Mouse (Mus musculus): ENCODE measurements around the gene Crim1. TPM values are rescaled to one million over a fixed set of nuclear protein-coding genes. Genes with fewer than 3 reads are reported as not detected.
A peak's percentile ranks its signal among the peaks of the same experiment; 100 is the strongest.

The Crim1 gene
- polyA plus RNA-seq, 1 experiment from 2014 or later, result 4.7 TPM

DNA sequence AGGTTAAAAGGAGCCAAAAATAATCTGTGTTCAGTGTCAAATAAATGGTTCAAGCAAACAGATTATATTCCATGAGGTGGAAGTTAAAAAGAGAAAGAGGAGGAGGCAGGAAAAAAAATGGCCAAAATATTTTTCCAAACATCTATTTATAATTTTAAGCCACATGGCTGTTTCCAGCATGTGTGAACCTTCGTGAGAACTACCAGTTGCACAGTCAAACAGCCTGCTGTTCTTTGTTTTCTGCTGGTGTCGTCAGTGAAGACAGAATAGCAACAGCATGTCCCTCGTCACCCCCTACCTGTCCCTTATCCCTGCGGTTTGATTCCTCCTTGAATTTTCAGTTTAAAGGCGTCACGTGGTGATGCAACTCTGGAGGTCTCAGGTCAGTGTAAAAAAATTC is 70.0 kb downstream of the Crim1 start:
- Histone ChIP-seq H3K4me3 (ENCODE audit: low read length) (no peak overlapping the region), H3K4me1 (replicated peaks; ENCODE audit: control insufficient read depth, insufficient read depth, low read length) (peaks cover 22% of the 10 kb centered on the region), H3K9ac (ENCODE audit: low read length) (no peak overlapping the region), H3K27ac (ENCODE audit: low read length) (no peak overlapping the region), H3K9me3 (ENCODE audit: control insufficient read depth, low read length) (no peaks in the 10 kb centered on the region), H3K36me3 (ENCODE audit: control insufficient read depth, insufficient read depth, low read length) (no peaks in the 10 kb centered on the region), H3K4me2 (ENCODE audit: low read depth, low read length) (no peak overlapping the region), H3K27me3 (ENCODE audit: control insufficient read depth, insufficient read depth, low read depth, low read length) (no peaks in the 10 kb centered on the region)
- WGBS, result 73% methylated on average over 6 of the region's 6 CpGs
- no peak for ATAC-seq (ENCODE audit: low read depth)

GRCm38 (mm10) chr17:78271731-78272130 is 71.7 kb downstream of the Crim1 start:
- WGBS, result 35% methylated on average over 8 of the region's 8 CpGs
- Histone ChIP-seq H3K4me1 (replicated peaks; ENCODE audit: control insufficient read depth, insufficient read depth, low read length) (peaks cover 25% of the 10 kb centered on the region), H3K4me3 (ENCODE audit: low read length) (no peak overlapping the region), H3K27ac (ENCODE audit: low read length) (peak overlapping the region; percentile 1), H3K9me3 (ENCODE audit: control insufficient read depth, low read length) (no peaks in the 10 kb centered on the region), H3K9ac (ENCODE audit: low read length) (no peak overlapping the region), H3K27me3 (ENCODE audit: control insufficient read depth, insufficient read depth, low read depth, low read length) (no peaks in the 10 kb centered on the region), H3K36me3 (ENCODE audit: control insufficient read depth, insufficient read depth, low read length) (no peaks in the 10 kb centered on the region), H3K4me2 (ENCODE audit: low read depth, low read length) (no peak overlapping the region)
- peak; percentile 16; the same call in 1 of the 2 replicates for ATAC-seq (ENCODE audit: low read depth)

DNA sequence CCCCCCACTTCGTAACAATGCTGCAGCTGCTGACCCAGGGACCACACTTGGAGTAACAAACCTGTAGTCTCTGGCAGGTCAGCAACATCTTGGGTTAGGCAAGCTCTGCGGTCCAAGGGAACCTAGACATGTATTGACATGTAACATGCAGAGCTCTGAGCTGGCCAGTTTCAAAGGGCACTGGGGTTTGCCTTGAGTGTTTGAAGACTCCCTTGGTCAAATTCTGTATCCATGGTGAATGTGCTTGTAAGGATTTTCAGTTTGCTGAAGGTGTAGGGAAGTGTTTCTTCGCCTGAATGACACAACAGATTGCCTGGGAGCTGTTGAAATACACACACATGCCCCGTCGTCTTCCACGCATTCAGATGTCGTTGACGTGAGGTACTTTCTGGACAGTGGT is 72.1 kb downstream of the Crim1 start:
- Histone ChIP-seq H3K4me3 (ENCODE audit: low read length) (no peak overlapping the region), H3K9me3 (ENCODE audit: control insufficient read depth, low read length) (no peaks in the 10 kb centered on the region), H3K4me2 (ENCODE audit: low read depth, low read length) (no peak overlapping the region), H3K27me3 (ENCODE audit: control insufficient read depth, insufficient read depth, low read depth, low read length) (no peaks in the 10 kb centered on the region), H3K36me3 (ENCODE audit: control insufficient read depth, insufficient read depth, low read length) (no peaks in the 10 kb centered on the region), H3K4me1 (replicated peaks; ENCODE audit: control insufficient read depth, insufficient read depth, low read length) (peaks cover 25% of the 10 kb centered on the region), H3K9ac (ENCODE audit: low read length) (no peak overlapping the region), H3K27ac (ENCODE audit: low read length) (peak overlapping the region; percentile 1)
- WGBS, result 31% methylated on average over 8 of the region's 8 CpGs
- ATAC-seq (ENCODE audit: low read depth), result peak; percentile 6; the same call in 1 of the 2 replicates

DNA sequence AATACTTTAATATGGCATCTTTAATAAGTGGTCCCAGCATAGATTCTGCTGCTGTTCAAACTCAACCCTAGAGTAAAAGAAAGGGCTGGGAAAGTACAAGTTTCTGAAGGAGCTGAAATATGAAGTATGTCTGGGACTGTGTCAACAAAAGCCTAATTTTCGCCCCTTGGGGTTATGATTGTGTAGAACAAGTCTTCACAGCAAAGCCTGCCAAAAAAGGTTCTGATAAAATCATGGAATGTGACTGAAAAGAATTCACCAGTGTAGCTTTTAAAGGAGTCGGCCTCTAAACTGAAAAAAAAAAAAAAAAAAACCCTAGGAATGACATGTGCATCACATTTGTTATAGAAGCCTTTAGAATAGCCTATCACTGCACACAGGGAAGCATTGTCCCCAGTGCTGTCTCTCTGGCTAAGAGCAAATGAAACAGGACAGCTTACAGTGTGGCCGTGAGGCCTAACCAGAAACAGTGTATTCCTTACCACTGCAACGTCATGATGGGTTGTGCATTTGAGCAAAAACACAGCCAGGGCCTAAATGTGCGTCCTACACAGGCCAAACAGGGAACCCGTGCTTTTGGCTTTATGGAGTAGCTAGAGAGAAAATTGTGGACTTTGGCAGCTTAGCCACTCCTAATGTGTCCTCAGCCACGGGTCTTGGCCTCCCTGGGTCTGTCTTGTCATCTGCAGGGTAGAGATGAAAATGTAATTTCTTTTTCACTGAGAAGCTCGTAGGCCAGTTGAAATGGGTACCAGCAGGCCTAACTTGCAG is 72.8 kb downstream of the Crim1 start:
- Histone ChIP-seq H3K4me1 (replicated peaks; ENCODE audit: control insufficient read depth, insufficient read depth, low read length) (peaks cover 25% of the 10 kb centered on the region), H3K4me2 (ENCODE audit: low read depth, low read length) (no peak overlapping the region), H3K27me3 (ENCODE audit: control insufficient read depth, insufficient read depth, low read depth, low read length) (no peaks in the 10 kb centered on the region), H3K9me3 (ENCODE audit: control insufficient read depth, low read length) (no peaks in the 10 kb centered on the region), H3K9ac (ENCODE audit: low read length) (peak overlapping the region; percentile 28; the same call in 1 of the 2 replicates), H3K36me3 (ENCODE audit: control insufficient read depth, insufficient read depth, low read length) (no peaks in the 10 kb centered on the region), H3K27ac (ENCODE audit: low read length) (peak overlapping the region; percentile 68), H3K4me3 (ENCODE audit: low read length) (no peak overlapping the region)
- 47% methylated on average over 8 of the region's 8 CpGs for WGBS
- peak; percentile 35 for ATAC-seq (ENCODE audit: low read depth)

DNA sequence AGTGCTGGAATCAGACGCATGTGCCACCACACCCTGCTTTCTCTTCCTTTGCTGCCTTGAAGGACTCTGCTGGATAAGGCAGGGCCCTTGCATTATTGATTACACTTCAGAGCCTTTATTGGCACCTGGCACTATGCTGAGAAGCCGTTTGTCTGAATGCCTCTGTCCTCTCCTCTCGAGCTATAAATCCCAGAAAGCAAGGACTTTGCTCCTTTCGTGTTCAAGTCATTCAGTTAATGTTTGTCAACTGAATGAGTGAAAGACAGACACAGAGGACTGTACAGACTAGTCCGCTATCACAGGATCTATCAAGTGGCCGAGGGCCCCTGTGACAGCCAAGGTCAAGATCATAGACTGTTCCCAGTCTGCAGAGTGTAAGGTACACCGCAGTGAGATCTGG is 73.8 kb downstream of the Crim1 start:
- ATAC-seq (ENCODE audit: low read depth), result no peak
- no peak overlapping the region for H3K27ac ChIP-seq (ENCODE audit: low read length)
- peaks cover 21% of the 10 kb centered on the region for H3K4me1 ChIP-seq (replicated peaks; ENCODE audit: control insufficient read depth, insufficient read depth, low read length)

DNA sequence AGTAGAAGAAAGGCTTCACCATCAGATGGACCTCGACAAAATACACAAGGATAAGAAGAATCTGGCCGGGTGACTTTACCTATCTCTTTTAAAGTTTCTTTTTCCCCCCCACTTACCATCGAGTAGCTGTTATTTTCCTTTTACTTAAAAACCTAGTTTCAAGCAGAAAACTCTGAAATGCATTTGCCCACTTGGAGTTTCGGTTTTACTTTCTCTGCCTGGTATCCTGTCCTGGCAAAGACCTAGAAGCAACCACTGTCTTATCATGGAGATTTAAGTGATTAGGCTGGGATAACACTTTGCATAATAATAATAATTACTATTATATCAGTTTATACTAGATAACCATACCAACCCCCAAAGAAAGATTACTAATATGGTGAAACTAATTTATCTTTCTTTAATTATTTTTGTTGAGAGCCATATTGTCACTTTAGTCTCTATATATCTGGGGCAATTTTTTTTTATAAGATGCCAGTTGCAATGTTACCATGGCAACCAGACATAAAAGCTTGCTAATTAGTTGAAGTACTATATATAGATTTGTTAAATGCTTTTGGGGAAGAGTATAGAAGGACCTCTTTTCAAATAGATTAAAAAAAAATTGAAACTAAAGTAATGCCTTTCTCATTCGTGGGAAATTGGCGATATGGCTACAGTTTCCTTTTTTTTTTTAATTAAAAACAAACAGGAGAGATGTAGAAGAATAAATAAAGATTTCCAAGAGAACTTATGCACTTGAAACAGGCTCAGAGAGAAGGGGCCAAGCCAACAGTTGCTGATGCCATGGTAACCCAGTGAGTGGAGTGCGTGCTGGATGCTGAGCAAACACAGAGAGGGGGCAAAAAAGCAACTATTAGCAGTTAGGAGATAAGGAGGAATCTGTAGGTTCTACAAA is 74.8 kb downstream of the Crim1 start:
- Histone ChIP-seq H3K4me2 (ENCODE audit: low read depth, low read length) (no peak overlapping the region), H3K4me1 (replicated peaks; ENCODE audit: control insufficient read depth, insufficient read depth, low read length) (peaks cover 21% of the 10 kb centered on the region)
- ATAC-seq (ENCODE audit: low read depth), result no peak

More for the DNA sequence above, 73.8 kb downstream of the Crim1 start:
- Histone ChIP-seq H3K36me3 (ENCODE audit: control insufficient read depth, insufficient read depth, low read length) (no peaks in the 10 kb centered on the region), H3K27me3 (ENCODE audit: control insufficient read depth, insufficient read depth, low read depth, low read length) (no peaks in the 10 kb centered on the region), H3K9ac (ENCODE audit: low read length) (no peak overlapping the region), H3K4me3 (ENCODE audit: low read length) (no peak overlapping the region), H3K4me2 (ENCODE audit: low read depth, low read length) (no peak overlapping the region), H3K9me3 (ENCODE audit: control insufficient read depth, low read length) (no peaks in the 10 kb centered on the region)
- WGBS, result 70% methylated on average over 7 of the region's 7 CpGs

GRCm38 (mm10) chr17:78275507-78275813 is 75.4 kb downstream of the Crim1 start:
- H3K9ac ChIP-seq (ENCODE audit: low read length), result no peak overlapping the region
- H3K36me3 ChIP-seq (ENCODE audit: control insufficient read depth, insufficient read depth, low read length), result no peaks in the 10 kb centered on the region
- H3K4me2 ChIP-seq (ENCODE audit: low read depth, low read length), result no peak overlapping the region
- ATAC-seq (ENCODE audit: low read depth), result no peak
- H3K4me1 ChIP-seq (replicated peaks; ENCODE audit: control insufficient read depth, insufficient read depth, low read length), result peaks cover 21% of the 10 kb centered on the region
- H3K9me3 ChIP-seq (ENCODE audit: control insufficient read depth, low read length), result no peaks in the 10 kb centered on the region
- H3K4me3 ChIP-seq (ENCODE audit: low read length), result no peak overlapping the region
- H3K27ac ChIP-seq (ENCODE audit: low read length), result no peak overlapping the region
- H3K27me3 ChIP-seq (ENCODE audit: control insufficient read depth, insufficient read depth, low read depth, low read length), result no peaks in the 10 kb centered on the region
- WGBS, result 47% methylated on average over 4 of the region's 4 CpGs

More for the DNA sequence above, 74.8 kb downstream of the Crim1 start:
- Histone ChIP-seq H3K9me3 (ENCODE audit: control insufficient read depth, low read length) (no peaks in the 10 kb centered on the region), H3K27me3 (ENCODE audit: control insufficient read depth, insufficient read depth, low read depth, low read length) (no peaks in the 10 kb centered on the region), H3K36me3 (ENCODE audit: control insufficient read depth, insufficient read depth, low read length) (no peaks in the 10 kb centered on the region), H3K9ac (ENCODE audit: low read length) (no peak overlapping the region), H3K27ac (ENCODE audit: low read length) (no peak overlapping the region), H3K4me3 (ENCODE audit: low read length) (no peak overlapping the region)
- WGBS, result 58% methylated on average over 7 of the region's 7 CpGs

- 88% methylated on average over 12 of the region's 12 CpGs for WGBS
- no peak overlapping the region for H3K9ac ChIP-seq (ENCODE audit: low read length)
- H3K4me1 ChIP-seq (replicated peaks; ENCODE audit: control insufficient read depth, insufficient read depth, low read length), result peaks cover 3% of the 10 kb centered on the region; the same call in 1 of the 2 replicates
- no peaks in the 10 kb centered on the region for H3K27me3 ChIP-seq (ENCODE audit: control insufficient read depth, insufficient read depth, low read depth, low read length)
- H3K4me3 ChIP-seq (ENCODE audit: low read length), result no peak overlapping the region
- no peaks in the 10 kb centered on the region for H3K36me3 ChIP-seq (ENCODE audit: control insufficient read depth, insufficient read depth, low read length)
- H3K9me3 ChIP-seq (ENCODE audit: control insufficient read depth, low read length), result no peaks in the 10 kb centered on the region
- no peak for ATAC-seq (ENCODE audit: low read depth)
- no peak overlapping the region for H3K27ac ChIP-seq (ENCODE audit: low read length)
- H3K4me2 ChIP-seq (ENCODE audit: low read depth, low read length), result no peak overlapping the region
Observed at GRCm38 (mm10) chr17:78279191-78279590, 79.1 kb downstream of the Crim1 start.

GRCm38 (mm10) chr17:78280991-78281712 is 81.1 kb downstream of the Crim1 start:
- Histone ChIP-seq H3K4me1 (replicated peaks; ENCODE audit: control insufficient read depth, insufficient read depth, low read length) (0 out of 2 replicates have a peak, but pooled peaks cover under 1% of the 10 kb centered on the region), H3K9me3 (ENCODE audit: control insufficient read depth, low read length) (no peaks in the 10 kb centered on the region), H3K27ac (ENCODE audit: low read length) (no peak overlapping the region), H3K4me3 (ENCODE audit: low read length) (no peak overlapping the region), H3K9ac (ENCODE audit: low read length) (no peak overlapping the region), H3K4me2 (ENCODE audit: low read depth, low read length) (no peak overlapping the region), H3K27me3 (ENCODE audit: control insufficient read depth, insufficient read depth, low read depth, low read length) (peaks cover 2% of the 10 kb centered on the region; the same call in 1 of the 2 replicates), H3K36me3 (ENCODE audit: control insufficient read depth, insufficient read depth, low read length) (no peaks in the 10 kb centered on the region)
- WGBS, result 59% methylated on average over 18 of the region's 18 CpGs
- 0 out of 2 replicates have a peak, but pooled peaks have one; percentile 14 for ATAC-seq (ENCODE audit: low read depth)
